Mouse (Mus musculus): Measurements from ENCODE around the gene Trpm4.
A peak's percentile ranks its signal among the peaks of the same experiment; 100 is the strongest.

The Trpm4 gene

GRCm38 (mm10) chr7:45353041-45353440, 19.5 kb upstream of the Trpm4 start:
- no peak for DNase-seq (ENCODE audit: extremely low spot score, low spot score)

GRCm38 (mm10) chr7:45346905-45347304, 13.3 kb upstream of the Trpm4 start:
- DNase-seq (ENCODE audit: extremely low spot score, low spot score): no peak

GRCm38 (mm10) chr7:45343543-45343942, 10.0 kb upstream of the Trpm4 start:
- DNase-seq (ENCODE audit: extremely low spot score, low spot score): no peak

- no peak for DNase-seq (ENCODE audit: extremely low spot score, low spot score)
These were observed 8.5 kb upstream of the Trpm4 start for GRCm38 (mm10) chr7:45342081-45342480.

GRCm38 (mm10) chr7:45341303-45341702, 7.7 kb upstream of the Trpm4 start:
- DNase-seq (ENCODE audit: extremely low spot score, low spot score): peak; percentile 64

GRCm38 (mm10) chr7:45340669-45341068, 7.1 kb upstream of the Trpm4 start:
- peak; percentile 66 for DNase-seq (ENCODE audit: extremely low spot score, low spot score)

- no peak for DNase-seq (ENCODE audit: extremely low spot score, low spot score)
These were observed 6.5 kb upstream of the Trpm4 start for GRCm38 (mm10) chr7:45340066-45340442.

GRCm38 (mm10) chr7:45339410-45340065, 6.0 kb upstream of the Trpm4 start:
- DNase-seq (ENCODE audit: extremely low spot score, low spot score): peak; percentile 87

GRCm38 (mm10) chr7:45338161-45338911, 4.8 kb upstream of the Trpm4 start:
- peak; percentile 31 for DNase-seq (ENCODE audit: extremely low spot score, low spot score)

GRCm38 (mm10) chr7:45337469-45337868, 3.9 kb upstream of the Trpm4 start:
- no peak for DNase-seq (ENCODE audit: extremely low spot score, low spot score)

GRCm38 (mm10) chr7:45336319-45336718, 2.7 kb upstream of the Trpm4 start:
- no peak for DNase-seq (ENCODE audit: extremely low spot score, low spot score)

GRCm38 (mm10) chr7:45335056-45335455, 1.5 kb upstream of the Trpm4 start, which contains the start of gene Hrc:
Gene Hrc, plus strand, starts transcription at chr7:45335290.
- DNase-seq (ENCODE audit: extremely low spot score, low spot score): no peak

GRCm38 (mm10) chr7:45334605-45335004, 1.0 kb upstream of the Trpm4 start:
- DNase-seq (ENCODE audit: extremely low spot score, low spot score): no peak

GRCm38 (mm10) chr7:45332685-45333425, 725 bp downstream of the Trpm4 start:
- peak; percentile 63 for DNase-seq (ENCODE audit: extremely low spot score, low spot score)

GRCm38 (mm10) chr7:45331502-45331901, 2.1 kb downstream of the Trpm4 start:
- no peak for DNase-seq (ENCODE audit: extremely low spot score, low spot score)

GRCm38 (mm10) chr7:45328841-45329475, 4.6 kb downstream of the Trpm4 start:
- DNase-seq (ENCODE audit: extremely low spot score, low spot score): no peak

GRCm38 (mm10) chr7:45325800-45326199, 7.8 kb downstream of the Trpm4 start:
- DNase-seq (ENCODE audit: extremely low spot score, low spot score): no peak

- no peak for DNase-seq (ENCODE audit: extremely low spot score, low spot score)
These were observed 10.5 kb downstream of the Trpm4 start for GRCm38 (mm10) chr7:45323069-45323468.

GRCm38 (mm10) chr7:45322245-45322644, 11.3 kb downstream of the Trpm4 start:
- DNase-seq (ENCODE audit: extremely low spot score, low spot score): no peak

GRCm38 (mm10) chr7:45316536-45316935, 17.0 kb downstream of the Trpm4 start:
- DNase-seq (ENCODE audit: extremely low spot score, low spot score): no peak

GRCm38 (mm10) chr7:45315182-45315701, 18.3 kb downstream of the Trpm4 start:
- DNase-seq (ENCODE audit: extremely low spot score, low spot score): no peak
